13 mouse cellular contexts compared by ENCODE assay signal in the genomic region with DNA sequence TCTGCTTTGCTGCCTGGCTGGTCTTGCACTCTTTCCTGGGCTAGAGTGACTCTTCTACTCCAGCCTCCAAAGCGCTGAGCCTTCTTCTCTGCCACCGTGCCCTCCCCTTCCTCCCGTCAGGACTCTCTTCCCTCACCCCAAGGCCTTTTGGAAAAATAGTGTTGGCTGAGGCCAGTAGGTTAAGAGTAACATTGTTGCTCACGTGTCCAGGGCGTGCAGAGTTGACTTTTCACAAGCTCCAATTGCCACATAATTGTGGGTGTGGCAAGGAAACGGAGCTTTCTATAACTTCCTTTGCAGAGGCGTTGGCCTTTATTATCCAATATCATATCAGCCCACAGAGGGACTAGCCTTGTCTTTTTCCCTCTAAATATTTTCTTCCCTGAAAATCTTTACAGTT. TPM values are rescaled to one million over a fixed set of nuclear protein-coding genes. Genes with fewer than 3 reads are reported as not detected.
A peak's percentile ranks its signal among the peaks of the same experiment; 100 is the strongest.
DNase-seq lines count a peak whose midpoint lies in the region; ATAC-seq lines count a peak whose summit lies in the region.
"Had no signal": no experiment of that assay in that cellular context is flagged by ENCODE, and none has a peak within 500 bp of the region (broad histone marks: within the 10 kb centered on the region; RNA-seq: fewer than 3 reads in every experiment).

No protein-coding gene starts in this region.

- peaks cover 16% of the 10 kb centered on the region for H3K36me3 ChIP-seq in midbrain, embryonic 16.5 days (ENCODE audit: control insufficient read depth, insufficient read depth, low read length)

- no peaks in the 10 kb centered on the region for H3K27me3 ChIP-seq in midbrain, embryonic 16.5 days (ENCODE audit: control insufficient read depth, insufficient read depth, low read depth, low read length)
- H3K27me3 ChIP-seq: CH12.LX; limb, embryonic 13.5 days; neural tube, embryonic 13.5 days had no signal

- DNase-seq in testis, postnatal 14 days (ENCODE audit: low spot score) = peak; percentile 58
- DNase-seq in testis, postnatal 10 days (ENCODE audit: low spot score) = no peak
- peak; percentile 59 for DNase-seq in fat pad, adult 2 months (ENCODE audit: extremely low read depth, low read depth, low spot score)
- DNase-seq in lung, postnatal 25 days (ENCODE audit: low spot score) = peak; percentile 74
- DNase-seq in thymus, postnatal 14 days = no peak
- no peak for DNase-seq in right cerebral cortex, postnatal 14 days
- DNase-seq: gastrocnemius, postnatal 14 days had no signal

- WGBS in midbrain, embryonic 16.5 days = 88% methylated on average over 7 of the region's 7 CpGs

- ATAC-seq in midbrain, embryonic 16.5 days = no peak

- H3K4me2 ChIP-seq in midbrain, embryonic 16.5 days (ENCODE audit: low read length) = no peak overlapping the region
- H3K4me2 ChIP-seq: limb, embryonic 13.5 days; midbrain, embryonic 11.5 days; neural tube, embryonic 13.5 days had no signal

- H3K4me1 ChIP-seq in midbrain, embryonic 16.5 days (ENCODE audit: control insufficient read depth, insufficient read depth, low read length) = no peaks in the 10 kb centered on the region
- H3K4me1 ChIP-seq: forebrain, embryonic 10.5 days; neural tube, embryonic 13.5 days had no signal

- H3K27ac ChIP-seq in midbrain, embryonic 16.5 days (ENCODE audit: low read length) = no peak overlapping the region
- H3K27ac ChIP-seq: forebrain, embryonic 10.5 days; limb, embryonic 13.5 days; neural tube, embryonic 13.5 days had no signal

- H3K4me3 ChIP-seq in midbrain, embryonic 16.5 days (ENCODE audit: low read depth, low read length) = no peak overlapping the region
- H3K4me3 ChIP-seq: forebrain, embryonic 10.5 days; limb, embryonic 13.5 days; neural tube, embryonic 13.5 days had no signal

- no peak overlapping the region for H3K9ac ChIP-seq in midbrain, embryonic 16.5 days (ENCODE audit: low read depth, low read length)
- H3K9ac ChIP-seq: limb, embryonic 13.5 days; neural tube, embryonic 13.5 days had no signal

- no peaks in the 10 kb centered on the region for H3K9me3 ChIP-seq in midbrain, embryonic 16.5 days (replicated peaks; ENCODE audit: control insufficient read depth, low read length, poor library complexity, severe bottlenecking)
- H3K9me3 ChIP-seq: forebrain, embryonic 10.5 days; limb, embryonic 13.5 days; neural tube, embryonic 13.5 days had no signal

RNA-seq across cellular contexts. Expression of gene Gfpt1, which starts 15.7 kb away (rescaled TPM):
- 28.4 and 30.0 TPM in 2 replicates for polyA plus RNA-seq in midbrain, embryonic 16.5 days (2015; fragmentation: Nextera tagmentation; extraction: Ambion mirVana)

RNA-seq across cellular contexts. Expression of gene Nfu1, which starts 17.9 kb away (rescaled TPM):
- 140 and 148 TPM in 2 replicates for polyA plus RNA-seq in midbrain, embryonic 16.5 days (2015; fragmentation: Nextera tagmentation; extraction: Ambion mirVana)

Comparison
In these comparisons a context has a peak if more than half of its experiments do, and no peak if none do; other contexts are left out.
1. DNase-seq: peak in testis, postnatal 14 days (single experiment), fat pad, adult 2 months (single experiment) and lung, postnatal 25 days (single experiment); none in testis, postnatal 10 days (single experiment), thymus, postnatal 14 days (single experiment) and right cerebral cortex, postnatal 14 days (single experiment).